ENCODE assay signal across 19 mouse cellular contexts in genomic region chr3:8049706-8050105, GRCm38 (mm10).
"Had no signal": no experiment of that assay in that cellular context is flagged by ENCODE, and none has a peak within 500 bp of the region (broad histone marks: within the 10 kb centered on the region; RNA-seq: fewer than 3 reads in every experiment).

No protein-coding gene starts in this region.

- H3K4me1 ChIP-seq: limb, embryonic 10.5 days; limb, embryonic 13.5 days; liver, embryonic 12.5 days; liver, embryonic 15.5 days; lung, embryonic 15.5 days; neural tube, embryonic 12.5 days; neural tube, embryonic 15.5 days had no signal

- H3K4me2 ChIP-seq: limb, embryonic 13.5 days; liver, embryonic 12.5 days; liver, embryonic 15.5 days; lung, embryonic 15.5 days; neural tube, embryonic 12.5 days; neural tube, embryonic 15.5 days had no signal

- H3K9me3 ChIP-seq: limb, embryonic 10.5 days; limb, embryonic 13.5 days; liver, embryonic 12.5 days; liver, embryonic 15.5 days; lung, embryonic 15.5 days; neural tube, embryonic 12.5 days; neural tube, embryonic 15.5 days had no signal

- H3K9ac ChIP-seq: limb, embryonic 13.5 days; liver, embryonic 12.5 days; liver, embryonic 15.5 days; lung, embryonic 15.5 days; neural tube, embryonic 12.5 days; neural tube, embryonic 15.5 days had no signal

- H3K27ac ChIP-seq: limb, embryonic 10.5 days; limb, embryonic 13.5 days; liver, embryonic 12.5 days; liver, embryonic 15.5 days; lung, embryonic 15.5 days; neural tube, embryonic 12.5 days; neural tube, embryonic 15.5 days had no signal

- H3K27me3 ChIP-seq: limb, embryonic 13.5 days; liver, embryonic 12.5 days; liver, embryonic 15.5 days; lung, embryonic 15.5 days; neural tube, embryonic 12.5 days; neural tube, embryonic 15.5 days had no signal

- H3K36me3 ChIP-seq: limb, embryonic 10.5 days; limb, embryonic 13.5 days; liver, embryonic 12.5 days; liver, embryonic 15.5 days; lung, embryonic 15.5 days; neural tube, embryonic 12.5 days; neural tube, embryonic 15.5 days had no signal

- H3K4me3 ChIP-seq: limb, embryonic 10.5 days; limb, embryonic 13.5 days; liver, embryonic 12.5 days; liver, embryonic 15.5 days; lung, embryonic 15.5 days; myocyte; neural tube, embryonic 12.5 days; neural tube, embryonic 15.5 days had no signal

- ATAC-seq: intestine, embryonic 16.5 days; liver, embryonic 12.5 days had no signal

- DNase-seq: kidney, adult 18-20 months; kidney, adult 9 months; kidney, postnatal 14 days; kidney, postnatal 4 days; liver; lung, adult 18-20 months; lung, postnatal 10 days; lung, postnatal 36 days; thymus, adult 18-20 months; thymus, postnatal 36 days had no signal
